Mouse (Mus musculus) testis, postnatal 14 days (tissue): Measurements from ENCODE around the gene Raly.

Experiments
- DNase-seq: peaks from one replicate; pipeline ENCODE4 v3.0.0; 2021; ENCODE audit warnings: low spot score

Gene Raly

DNA sequence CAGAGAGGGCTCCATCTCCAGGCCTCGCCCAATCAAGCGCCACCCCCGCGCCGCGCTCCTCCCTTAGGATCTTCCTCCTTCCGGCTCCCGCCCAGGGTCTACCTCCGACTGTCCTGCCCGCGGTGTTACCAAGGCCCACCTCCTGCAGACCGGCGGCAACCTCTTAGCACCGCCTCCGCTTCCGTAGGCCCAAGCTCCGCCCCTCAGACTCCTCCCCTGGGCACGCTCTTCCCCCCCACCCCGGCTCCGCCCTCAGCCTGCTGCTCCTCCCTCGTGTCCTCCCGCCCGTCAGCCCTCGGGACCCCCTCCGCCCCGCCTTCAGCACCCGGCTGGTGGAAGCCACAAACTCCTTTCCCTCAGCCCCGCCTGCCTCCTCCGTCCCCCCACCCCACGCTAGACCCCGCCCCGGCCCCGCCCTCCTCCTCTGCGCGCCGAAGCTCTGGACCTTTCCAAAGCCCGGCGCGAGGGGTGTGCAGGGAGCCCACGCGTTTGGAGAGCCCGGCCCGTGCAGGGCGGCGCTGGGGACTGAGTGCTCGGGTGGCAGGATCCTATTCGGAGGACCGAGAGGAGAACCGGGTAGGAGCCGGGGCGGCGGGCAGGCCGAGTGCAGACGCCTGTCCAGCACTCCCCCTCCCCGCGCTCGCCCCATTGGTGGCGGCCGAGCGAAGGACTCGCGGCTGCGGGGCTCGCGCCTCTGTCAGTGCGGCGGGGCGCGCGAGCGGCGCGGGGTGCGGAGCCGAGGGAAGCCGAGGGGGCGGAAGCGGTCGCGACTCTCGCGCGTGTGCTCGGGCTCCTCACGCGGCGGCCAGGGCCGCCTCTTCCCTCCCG, at the start of gene Raly, which contains the start of gene a:
Gene Raly, plus strand, starts transcription at position 441 of the 828 bp plus-strand sequence.
Gene a, plus strand, starts transcription at position 747 of the 828 bp plus-strand sequence.
- peak; percentile 99 for DNase-seq

DNA sequence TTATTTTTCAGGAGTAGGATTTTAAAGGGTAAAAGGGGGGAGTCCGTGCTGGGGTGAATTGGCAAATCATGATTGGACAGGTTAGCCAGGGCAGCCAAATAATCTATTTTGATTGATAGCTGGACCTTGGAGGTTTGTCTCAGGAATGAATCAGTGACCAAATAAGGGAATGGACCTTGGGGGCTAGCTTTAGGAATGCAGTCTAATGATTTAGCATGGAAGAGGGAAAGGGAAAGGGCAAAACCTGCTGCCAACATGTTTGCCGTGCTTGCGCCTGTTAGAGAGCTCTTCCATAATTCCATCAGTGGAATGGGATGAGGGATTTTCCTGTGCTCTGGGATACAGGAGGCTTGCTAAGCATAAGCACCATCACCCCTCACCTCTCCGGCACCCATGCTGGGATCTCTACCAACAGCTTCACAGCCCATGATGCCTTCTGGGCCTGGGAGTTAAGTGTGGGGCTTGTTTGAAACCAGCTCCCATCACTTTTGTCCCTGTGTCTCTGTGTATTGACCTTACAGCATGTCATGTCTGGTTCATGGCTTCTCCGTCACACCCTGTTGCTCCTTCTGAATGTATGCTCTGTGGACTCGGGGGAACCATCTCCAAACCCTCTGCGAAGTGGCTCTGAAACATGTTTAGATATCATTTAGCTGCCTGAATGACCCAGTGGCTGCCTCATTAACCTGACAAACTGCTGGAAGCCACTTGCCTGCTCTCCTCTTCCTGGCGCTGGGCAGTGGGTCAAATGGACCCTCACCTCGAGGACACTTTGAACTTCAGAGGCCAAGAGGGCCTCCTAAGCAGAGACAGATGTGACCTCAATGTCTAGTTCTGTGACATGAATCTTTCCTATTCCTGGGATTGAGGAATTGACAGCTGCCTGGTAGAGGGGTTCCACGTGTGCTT, 47.7 kb upstream of the Raly start:
- no peak for DNase-seq

DNA sequence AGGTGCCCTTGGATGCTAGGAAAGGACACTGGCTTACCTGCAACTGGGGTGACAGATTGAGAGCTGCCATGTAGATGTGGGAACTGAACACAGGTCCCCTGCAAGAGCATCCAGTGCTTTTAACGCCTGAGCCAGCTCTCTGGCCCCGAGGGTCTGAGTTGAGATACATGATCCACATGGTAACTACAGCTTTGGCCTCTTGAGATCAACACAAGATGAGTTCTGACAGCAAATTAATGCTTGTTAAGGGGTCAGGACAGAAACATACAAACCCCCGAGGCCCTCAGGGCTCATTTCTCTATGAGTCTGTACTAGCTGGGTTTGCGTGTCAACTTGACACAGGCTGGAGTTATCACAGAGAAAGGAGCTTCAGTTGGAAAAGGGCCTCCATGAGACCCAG, 47.0 kb upstream of the Raly start:
- DNase-seq, result no peak

DNA sequence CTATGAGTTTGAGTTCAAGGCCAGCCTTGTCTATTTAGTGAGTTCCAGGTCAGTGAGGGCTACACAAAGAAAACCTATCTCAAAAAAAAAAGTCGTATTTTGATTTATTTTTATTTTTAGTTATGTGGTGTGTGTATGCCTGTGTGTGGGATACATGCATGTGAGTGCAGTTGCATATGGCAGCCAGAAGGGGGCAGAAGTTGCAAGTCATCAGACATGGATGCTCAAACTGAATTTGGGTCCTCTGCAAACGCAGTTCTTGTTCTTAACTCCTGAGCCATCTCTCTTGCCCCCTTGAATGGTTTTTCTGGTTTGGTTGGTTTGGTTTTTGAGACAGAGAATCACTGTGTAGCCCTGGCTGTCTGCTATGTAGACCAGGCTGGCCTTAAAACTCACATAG, 42.5 kb upstream of the Raly start:
- peak; percentile 36 for DNase-seq

DNA sequence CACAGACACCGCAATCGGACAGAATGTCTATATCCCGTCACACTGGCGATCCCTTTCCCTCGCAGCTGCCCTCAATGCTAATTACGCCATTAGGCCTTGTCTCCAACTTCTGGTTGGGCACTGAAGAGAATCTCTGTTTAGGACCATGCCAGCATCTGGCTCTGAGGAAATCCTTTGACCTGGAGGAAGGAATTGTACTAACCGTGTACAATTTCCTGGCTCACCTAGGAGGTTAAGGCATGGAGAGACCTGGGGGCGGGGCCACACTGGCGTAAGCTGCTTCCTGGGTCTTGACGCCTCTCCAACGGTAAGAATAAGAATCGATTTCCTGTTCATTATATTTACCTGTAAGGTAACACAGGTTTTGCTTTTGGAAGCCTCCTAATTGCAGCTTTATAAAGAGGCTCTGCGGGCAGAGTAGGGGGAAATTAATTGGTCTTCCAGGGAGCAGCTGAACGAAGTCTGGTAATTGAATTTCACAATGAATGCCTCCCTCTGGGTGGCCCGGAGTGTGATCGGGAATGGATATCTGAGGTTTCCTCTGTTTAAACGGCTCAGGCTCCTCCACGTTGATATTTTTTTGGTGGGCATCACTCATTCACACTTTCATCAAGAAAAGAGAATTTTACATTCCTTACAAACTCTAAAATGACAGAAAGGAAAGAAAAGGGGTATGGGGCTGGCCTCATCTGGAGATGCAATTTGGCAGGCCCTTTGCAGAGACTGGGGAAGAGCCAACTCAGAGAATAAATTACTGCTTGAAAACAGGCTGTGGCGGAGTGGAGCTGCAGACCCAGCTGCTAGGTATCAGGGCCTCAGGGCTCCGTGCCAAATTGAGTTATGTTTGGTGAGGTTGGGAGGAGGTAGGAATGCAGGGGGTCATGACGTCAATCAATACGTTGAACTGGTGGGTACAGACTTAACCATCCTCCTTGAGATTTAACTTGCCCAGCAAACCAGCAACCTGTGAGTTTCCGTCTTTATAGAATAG, 41.6 kb upstream of the Raly start:
- DNase-seq, result no peak

DNA sequence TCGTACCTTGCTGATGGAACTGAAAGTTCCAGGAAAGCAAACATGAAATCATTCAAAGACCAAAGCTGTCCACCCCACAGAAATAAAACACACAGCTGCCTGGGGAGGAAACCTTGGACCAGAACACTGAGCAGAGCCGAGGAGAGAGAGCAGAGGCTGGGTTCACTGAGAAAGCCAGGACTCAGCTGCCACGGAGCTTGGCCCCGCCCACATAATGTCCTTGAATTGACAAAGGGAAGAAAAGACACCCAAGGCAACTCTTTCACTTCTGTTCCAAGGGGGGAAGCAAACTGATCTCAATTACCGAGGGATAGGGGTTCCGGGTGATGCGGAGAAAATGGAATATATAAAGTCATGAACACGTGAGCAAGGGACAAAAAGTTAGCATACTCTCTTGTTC, 39.0 kb upstream of the Raly start:
- peak; percentile 46 for DNase-seq

DNA sequence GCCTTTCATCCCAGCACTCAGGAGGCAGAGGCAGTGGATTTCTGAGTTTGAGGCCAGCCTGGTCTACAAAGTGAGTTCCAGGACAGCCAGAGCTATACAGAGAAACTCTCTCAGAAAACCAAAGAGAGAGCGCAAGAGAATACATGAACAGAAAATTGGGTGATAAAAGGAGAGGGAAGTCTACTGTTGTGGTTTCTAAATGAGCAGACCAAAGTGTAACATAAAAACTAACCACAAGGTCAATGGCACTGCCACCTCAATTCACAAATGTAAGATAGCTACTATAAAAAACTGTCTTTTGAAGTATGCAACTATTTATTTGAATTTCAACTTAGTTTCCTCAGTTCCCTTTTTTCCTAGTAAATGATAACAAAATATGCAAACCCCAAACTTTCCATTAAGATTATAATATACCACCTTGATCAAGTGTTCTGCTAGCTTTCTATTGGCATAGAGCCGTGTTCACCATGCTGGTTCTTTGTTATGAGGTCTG, 36.8 kb upstream of the Raly start:
- DNase-seq, result no peak

DNA sequence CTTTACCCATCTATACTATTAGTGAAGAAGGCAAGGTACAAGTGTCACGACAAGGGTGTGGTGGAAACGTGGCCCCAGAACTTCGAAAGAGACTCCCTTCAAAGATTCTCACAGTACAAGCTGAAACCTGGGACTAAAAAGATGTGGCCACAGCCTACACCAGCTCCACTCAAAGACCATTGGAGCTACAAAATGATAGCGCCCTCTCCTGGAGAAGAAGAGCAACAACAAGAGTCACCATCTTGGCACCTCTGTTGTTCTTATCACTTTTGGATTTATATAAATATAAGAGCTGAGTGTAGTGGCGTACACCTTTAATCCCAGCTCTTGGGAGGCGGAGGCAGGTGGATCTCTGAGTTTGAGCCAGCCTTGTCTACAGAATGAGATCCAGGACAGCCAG, 35.1 kb upstream of the Raly start:
- DNase-seq, result no peak

DNA sequence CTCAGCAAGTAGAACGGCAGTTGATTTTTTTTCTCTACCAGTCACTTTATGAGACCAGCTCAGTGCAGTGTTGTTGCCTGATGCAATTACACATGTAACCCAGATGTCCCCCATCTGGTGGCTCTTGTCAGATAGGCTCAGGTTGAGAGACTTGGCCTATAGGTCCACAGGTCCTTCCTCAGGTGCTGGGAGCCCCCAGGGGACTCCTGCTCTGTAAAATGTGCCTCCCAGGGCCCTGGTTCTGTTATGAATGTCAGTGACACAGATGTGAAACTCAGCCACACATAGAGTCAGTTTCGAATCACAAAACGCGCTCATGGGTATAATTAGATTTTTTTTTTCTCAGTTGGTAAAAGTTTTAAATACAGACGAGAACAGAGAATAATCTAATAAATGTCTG, 33.2 kb upstream of the Raly start:
- no peak for DNase-seq

DNA sequence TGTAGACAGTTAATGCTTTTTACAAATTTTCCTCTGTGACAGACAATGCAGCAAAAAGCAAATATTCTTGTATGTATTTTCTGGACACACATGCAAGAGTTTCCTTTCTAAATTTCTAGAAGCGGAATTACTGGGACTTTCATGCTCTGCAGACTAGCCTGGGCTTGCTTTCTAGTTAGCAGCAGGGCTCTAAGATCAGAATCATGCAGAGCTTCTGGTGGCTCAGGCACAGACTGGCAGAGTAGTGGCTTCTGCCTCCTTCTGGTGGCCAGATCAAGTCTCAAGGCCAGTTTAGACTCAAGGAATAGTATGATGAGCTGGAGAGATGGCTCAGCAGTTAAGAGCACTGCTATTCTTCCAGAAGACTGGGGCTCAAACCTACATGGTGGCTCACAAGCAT, 32.4 kb upstream of the Raly start:
- DNase-seq, result no peak

DNA sequence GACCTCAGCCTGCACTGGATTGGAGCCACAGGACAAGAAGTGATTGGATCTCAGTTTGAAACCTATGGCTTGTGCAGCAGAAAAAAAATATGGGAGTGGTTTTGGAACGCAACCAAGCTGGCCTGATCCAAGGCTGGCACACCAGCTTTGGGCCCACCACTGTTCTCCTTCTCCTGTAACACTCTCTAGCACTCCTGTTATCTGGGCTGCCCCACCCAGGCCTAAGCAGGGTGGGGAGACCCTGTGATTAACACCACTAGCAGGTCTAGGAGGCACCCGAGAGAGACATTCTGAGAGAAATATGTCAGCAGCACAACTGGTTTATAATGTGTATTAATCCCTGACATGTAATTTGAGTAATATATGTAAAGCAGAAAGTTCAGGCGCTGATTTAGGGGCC, 27.7 kb upstream of the Raly start:
- DNase-seq, result no peak

DNA sequence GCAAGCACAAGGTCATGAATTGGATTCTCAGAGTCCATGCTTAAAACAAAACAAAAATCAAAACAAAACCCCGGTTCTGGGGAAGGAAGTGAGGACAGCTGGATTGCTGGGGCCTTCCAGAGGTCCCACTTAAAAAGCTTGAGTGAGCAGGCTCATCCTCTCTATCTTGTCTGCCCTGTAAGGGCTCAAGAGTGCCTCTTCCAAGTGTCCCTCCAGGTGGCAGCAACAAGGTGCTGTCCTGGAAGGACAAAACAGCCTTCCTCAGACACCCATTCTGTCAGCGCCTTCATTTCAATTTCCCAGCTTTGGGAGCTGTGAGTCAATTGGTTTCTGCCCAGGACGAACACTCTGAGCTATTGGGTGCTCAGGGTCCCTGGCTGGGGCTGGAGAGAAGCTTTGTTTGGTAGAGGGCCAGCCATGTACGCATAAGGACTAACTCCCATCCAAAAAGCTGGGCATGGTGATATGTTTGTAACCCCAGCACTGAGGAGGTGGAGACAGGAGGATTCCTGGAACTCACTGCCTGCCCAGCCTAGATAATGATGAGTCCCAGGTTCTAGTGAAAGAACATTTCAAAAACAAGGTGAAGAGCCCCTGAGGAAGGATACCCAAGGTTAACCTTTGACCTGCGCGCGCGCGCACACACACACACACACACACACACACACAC, 25.9 kb upstream of the Raly start:
- no peak for DNase-seq

DNA sequence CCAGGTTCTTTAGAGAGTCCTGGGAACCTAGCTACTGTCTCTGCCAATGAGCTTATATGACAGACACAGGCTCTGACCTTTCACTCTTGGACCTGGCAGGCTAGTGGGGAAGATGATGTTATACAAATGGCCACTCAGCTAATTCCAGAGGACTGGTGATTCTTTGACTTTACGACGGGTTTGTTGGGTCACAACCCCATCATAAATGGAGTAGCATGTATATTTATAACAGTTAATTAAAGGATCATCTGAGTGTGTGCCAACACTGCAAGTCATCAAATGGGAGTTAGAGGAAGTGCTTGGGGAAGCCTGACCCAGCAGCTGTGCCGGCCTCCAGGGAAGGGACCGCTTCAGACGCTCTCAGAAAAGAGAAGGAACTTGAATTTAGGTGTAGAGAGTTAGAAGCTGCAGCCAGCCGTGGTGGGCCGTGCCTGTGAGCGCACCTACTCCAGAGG, 25.3 kb upstream of the Raly start:
- no peak for DNase-seq

DNA sequence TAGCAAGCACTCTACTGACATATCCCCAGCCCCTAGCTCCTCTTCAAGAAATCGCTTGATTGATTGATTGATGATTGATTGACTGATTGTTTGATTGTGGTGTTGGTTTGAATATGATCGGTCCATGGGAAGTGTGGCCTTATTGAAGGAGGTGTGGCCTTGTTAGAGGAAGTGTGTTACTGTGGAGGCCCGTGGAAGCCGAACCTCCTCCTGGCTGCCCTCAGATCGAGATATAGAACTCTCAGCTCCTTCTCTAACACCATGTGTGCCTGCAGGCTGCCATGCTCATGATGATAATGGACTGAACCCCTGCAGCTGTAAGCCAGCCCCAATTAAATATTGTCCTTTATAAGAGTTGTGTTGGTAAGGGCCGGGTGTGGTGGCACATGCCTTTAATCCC, 23.8 kb upstream of the Raly start:
- no peak for DNase-seq

DNA sequence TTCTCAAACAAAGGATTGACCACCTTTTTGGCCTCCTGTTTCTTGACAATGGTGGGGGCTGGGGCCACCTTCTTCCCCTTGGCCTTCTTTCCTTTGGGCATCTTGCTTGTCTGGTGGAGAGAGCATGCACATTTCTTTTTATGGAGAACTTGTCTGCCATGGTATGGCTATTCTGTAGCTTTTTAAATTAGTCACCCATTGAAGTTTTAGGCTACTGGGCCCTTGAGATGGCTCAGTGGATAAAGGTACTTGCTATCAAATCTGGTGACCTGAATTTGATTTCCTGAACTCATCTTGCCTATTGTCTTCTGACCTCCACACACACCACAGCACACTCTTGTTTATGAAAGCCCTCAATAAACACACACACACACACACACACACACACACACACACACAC, 21.0 kb upstream of the Raly start, which contains the start of gene Gm14214:
Gene Gm14214, minus strand, starts transcription at position 101 of the 400 bp plus-strand sequence.
- no peak for DNase-seq

DNA sequence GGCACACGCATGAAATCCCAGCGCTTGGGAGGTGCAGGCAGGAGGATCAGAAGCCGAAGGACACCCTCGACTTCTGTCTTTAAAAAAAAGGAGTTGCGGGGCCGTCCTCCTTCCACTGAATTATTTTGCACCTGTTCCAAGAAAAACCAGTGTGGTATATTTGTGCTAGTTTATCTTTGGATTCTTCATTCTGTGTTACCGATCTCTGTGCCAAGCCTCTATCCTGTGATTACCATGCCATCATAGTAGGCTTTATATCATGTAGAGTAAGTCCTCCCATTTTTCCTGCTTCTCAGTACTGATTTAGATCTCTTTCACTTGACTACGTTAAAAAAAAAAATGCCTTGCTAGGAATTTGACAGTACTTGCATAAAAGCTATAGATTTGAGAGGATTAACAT, 19.3 kb upstream of the Raly start:
- DNase-seq, result no peak

DNA sequence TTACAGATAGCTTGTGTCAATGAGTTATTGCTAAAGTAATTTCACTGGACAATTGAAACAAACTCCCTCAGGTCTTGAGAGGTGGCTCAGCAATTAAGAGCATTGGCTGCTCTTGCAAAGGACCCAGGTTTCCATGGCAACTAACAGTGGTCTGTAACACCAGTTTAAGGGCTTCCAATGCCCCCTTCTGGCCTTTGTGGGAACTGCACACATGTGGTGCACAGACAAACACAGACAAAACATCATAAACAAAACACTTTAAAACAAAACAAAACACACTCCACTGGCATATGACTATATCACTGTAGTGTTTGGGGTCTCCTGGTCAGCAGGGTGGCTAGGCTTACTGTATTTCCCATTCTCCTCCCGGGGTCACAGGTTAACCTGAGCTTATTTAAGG, 16.9 kb upstream of the Raly start:
- peak; percentile 67 for DNase-seq

DNA sequence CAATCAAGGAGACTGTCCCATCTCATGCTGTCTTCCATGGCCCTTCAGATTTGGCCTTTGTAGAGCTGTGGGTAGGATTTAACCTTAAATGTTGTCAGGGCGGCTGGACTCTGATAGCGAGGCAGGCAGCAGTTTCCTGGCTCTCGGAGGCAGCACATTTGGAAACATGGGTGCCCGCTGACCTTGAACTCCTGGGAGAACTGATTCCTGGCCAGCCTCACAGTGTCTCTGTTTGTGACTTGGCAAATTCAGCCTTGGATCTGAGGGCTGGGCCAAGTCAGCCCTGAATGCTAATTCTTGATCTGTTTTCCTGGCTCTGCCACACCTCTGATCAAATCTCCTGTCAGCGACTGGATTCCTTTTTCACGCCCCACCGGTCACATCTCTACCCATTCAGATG, 14.4 kb upstream of the Raly start:
- peak; percentile 65 for DNase-seq

DNA sequence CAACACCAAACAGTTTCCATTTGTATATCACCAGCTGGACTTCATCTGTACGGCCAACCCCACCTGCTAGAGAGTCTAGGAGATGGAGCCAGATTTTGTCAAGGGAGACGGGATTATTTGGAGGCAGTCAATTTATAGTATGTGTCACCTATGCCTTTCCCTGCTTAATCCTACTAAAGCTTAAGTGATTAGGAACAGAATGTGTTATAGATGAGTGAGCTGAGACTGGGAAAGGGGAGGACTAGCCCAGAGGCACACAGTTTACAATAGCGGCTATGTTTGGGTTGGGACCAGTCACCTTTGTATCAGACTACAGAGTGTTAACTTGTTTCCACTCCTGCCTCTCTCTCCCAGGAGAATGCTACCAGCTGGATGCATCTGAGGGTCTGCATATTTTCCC, 11.2 kb upstream of the Raly start:
- no peak for DNase-seq

DNA sequence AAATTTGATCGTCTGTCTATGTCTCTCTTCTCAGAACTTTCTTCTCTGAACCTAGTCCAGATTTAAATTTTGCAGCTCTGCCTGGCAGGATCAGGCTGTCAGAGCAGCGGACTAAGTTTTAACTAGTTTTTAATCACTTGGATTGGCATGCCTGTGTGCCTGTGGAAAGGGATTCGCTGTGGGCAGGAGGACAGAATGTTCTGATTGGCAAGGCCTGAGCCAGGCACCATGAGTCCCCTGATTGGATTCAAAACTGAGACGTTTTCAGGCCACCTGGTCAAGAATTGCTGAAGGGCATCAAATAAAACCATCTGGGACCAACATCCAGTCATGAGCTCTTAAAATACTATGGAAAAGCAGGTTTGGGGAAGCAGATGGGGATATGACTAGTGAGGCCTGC, 8.5 kb upstream of the Raly start:
- no peak for DNase-seq
